Mouse (Mus musculus): ENCODE results near the gene Bbs9. TPM values are rescaled to one million over a fixed set of nuclear protein-coding genes. Genes with fewer than 3 reads are reported as not detected.
A peak's percentile ranks its signal among the peaks of the same experiment; 100 is the strongest.

Bbs9 gene
- polyA plus RNA-seq, 1 experiment from 2014 or later, result 20.1 TPM

DNA sequence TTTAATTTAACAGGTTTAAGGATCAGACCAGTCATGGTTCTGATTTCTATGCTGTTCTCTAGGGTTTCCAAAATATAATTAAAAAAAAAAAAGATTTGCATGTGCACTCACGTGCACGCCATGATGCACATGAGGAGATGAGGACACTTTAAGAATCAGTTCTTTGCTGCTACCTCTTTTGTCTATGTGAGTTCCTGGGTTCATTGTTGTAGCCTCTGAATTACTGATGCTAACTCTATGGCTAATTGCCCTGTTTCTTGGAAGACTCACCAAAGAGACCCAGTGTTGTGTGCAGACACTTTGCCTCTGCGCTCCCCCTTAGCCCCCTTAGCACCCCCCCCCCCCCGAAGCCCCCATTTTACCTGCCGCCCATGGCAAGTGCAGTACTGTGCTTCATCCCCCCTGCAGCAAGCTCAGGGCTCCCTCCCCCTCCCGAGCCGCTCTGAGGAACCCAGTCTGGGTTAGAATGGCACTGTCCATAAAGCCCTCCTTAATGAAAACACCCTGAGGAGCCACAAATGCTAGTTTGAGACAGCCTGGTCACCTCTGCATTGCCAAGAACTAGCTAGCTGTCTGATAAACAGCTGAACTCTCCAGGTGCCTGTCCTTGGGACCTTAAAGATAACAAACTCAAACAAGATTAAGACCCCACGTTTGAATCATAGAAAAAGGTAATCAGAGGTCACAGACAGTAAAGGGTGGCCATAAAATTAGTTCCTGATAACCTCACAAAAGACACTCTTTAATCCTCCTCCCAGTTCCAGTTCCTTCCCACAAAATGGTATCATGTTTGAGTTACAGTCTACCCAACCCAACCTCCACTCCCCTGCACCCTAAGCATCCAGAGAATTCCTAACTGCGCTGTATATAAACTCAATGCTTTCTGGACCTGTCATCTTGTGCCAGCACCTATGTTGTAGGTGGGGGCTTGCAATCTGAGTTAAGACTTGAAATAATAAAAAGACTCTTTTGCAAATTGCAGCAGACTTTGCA lies 69.1 kb downstream of the Bbs9 start:
- peaks cover 23% of the 10 kb centered on the region for H3K4me1 ChIP-seq
- H3K27me3 ChIP-seq, result no peaks in the 10 kb centered on the region
- no peak overlapping the region for H3K9ac ChIP-seq
- H3K4me3 ChIP-seq, result no peak overlapping the region
- H3K4me2 ChIP-seq, result no peak overlapping the region
- no peaks in the 10 kb centered on the region for H3K36me3 ChIP-seq (ENCODE audit: poor library complexity, severe bottlenecking)
- H3K9me3 ChIP-seq (replicated peaks), result no peaks in the 10 kb centered on the region
- H3K27ac ChIP-seq, result no peak overlapping the region
- 33% methylated on average over 8 of the region's 9 CpGs for WGBS
- peak; percentile 58; the same call in 1 of the 2 replicates for ATAC-seq

DNA sequence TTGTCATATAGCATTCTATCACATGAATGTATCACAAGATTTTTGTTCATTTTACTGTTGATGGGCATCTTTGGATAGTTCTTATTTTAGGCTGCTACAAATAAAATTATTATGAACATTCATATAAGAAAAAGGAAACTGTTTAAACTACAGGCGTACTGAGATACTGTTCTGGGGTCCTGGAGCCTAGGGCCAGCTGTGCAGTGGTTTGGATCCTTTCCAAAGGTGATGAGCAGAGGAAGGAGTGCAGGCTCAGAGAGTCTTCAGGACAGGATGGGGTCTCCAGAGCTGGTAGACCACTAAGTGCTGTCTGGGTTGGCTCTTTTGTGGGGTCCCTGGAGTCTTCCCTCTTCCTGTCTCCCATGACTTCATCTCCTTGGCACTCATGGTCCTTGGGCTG lies 75.8 kb downstream of the Bbs9 start:
- Histone ChIP-seq H3K9ac (no peak overlapping the region), H3K4me2 (no peak overlapping the region), H3K27me3 (no peaks in the 10 kb centered on the region), H3K36me3 (ENCODE audit: poor library complexity, severe bottlenecking) (no peaks in the 10 kb centered on the region), H3K27ac (no peak overlapping the region), H3K4me3 (no peak overlapping the region), H3K9me3 (replicated peaks) (no peaks in the 10 kb centered on the region), H3K4me1 (no peaks in the 10 kb centered on the region)
- ATAC-seq, result no peak
- WGBS, result 87% methylated on average over 1 of the region's 1 CpGs

DNA sequence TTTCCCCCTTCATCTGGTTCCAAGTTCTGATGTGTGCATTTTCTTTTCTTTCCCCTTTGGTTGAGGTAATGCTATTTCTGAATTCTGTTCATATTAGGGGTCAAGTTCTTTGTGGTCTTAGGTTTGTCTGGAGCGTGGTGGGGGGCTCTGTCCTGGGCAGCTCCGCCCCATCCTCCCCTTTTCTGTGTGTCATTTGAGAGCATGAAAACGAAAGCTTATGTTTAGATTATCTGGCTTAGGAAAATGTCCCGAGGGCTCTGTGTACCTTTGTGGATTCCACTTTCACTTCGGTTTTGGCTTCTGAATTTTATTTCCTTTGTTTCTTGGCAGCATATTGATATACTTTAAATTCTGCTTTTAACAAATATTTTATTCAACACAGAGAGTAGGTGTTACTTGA lies 80.6 kb downstream of the Bbs9 start:
- 80% methylated on average over 5 of the region's 5 CpGs for WGBS
- ATAC-seq, result no peak
- Histone ChIP-seq H3K9me3 (replicated peaks) (0 out of 2 replicates have a peak, but pooled peaks cover 5% of the 10 kb centered on the region), H3K4me2 (no peak overlapping the region), H3K27me3 (no peaks in the 10 kb centered on the region), H3K4me3 (no peak overlapping the region), H3K9ac (no peak overlapping the region), H3K36me3 (ENCODE audit: poor library complexity, severe bottlenecking) (no peaks in the 10 kb centered on the region), H3K4me1 (no peaks in the 10 kb centered on the region), H3K27ac (no peak overlapping the region)

DNA sequence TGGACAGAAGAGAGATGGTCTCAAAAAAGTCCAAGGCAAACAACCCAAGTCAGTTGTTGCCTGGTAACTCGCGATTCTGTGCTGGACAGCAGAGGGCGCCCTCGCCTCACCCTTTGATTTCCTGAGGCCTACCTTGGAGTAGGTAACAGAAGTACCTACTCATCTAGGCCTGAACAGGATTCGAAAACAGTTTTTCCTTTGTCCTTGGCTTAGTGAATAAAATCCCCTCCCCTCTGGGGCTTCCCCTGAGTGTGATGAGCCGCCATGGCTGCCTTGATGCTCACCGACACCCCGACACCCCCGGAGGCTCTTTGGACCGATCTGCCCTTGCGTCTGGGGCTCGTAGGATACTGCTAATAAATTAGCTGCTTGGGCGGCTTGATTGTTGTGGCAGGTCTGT lies 82.0 kb downstream of the Bbs9 start:
- no peak overlapping the region for H3K4me3 ChIP-seq
- 0 out of 2 replicates have a peak, but pooled peaks cover 5% of the 10 kb centered on the region for H3K9me3 ChIP-seq (replicated peaks)
- no peaks in the 10 kb centered on the region for H3K36me3 ChIP-seq (ENCODE audit: poor library complexity, severe bottlenecking)
- ATAC-seq, result 0 out of 2 replicates have a peak, but pooled peaks have one; percentile 36
- no peaks in the 10 kb centered on the region for H3K4me1 ChIP-seq
- 51% methylated on average over 13 of the region's 13 CpGs for WGBS
- no peak overlapping the region for H3K27ac ChIP-seq
- H3K9ac ChIP-seq, result no peak overlapping the region
- no peak overlapping the region for H3K4me2 ChIP-seq
- no peaks in the 10 kb centered on the region for H3K27me3 ChIP-seq

DNA sequence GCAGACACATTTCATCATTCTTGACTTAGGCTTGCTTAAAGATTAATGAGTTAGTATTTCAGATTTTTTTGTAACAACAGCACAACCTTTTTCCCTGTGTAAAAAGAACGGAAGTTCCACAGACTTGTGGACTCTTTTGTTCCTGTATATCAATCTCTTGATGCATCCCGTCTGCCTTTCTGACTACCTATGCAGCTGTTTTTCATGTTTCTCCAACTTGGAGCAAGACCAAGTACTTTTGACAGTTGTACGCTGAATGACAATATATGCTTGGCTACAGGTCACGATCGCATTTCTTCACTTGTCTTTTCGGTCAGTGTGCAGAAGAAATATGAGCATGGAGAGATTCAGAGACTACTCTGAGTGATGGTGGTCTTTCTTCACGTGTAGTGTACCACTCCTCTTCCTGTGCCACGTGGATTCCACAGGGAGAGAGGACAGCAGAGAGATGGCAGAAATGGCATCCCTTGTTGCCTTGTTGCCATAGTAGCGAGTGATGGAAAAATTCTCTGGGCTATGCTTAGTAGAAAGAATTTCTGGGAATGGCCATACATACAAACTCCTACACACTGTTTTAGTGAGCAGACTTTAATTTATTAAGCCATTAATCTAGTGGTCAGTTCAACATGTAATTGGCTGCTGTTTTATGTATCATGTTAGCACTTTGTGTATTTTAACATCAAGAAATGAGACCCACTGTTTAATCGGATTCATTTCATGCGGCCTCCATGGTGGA lies 88.3 kb downstream of the Bbs9 start:
- Histone ChIP-seq H3K4me3 (no peak overlapping the region), H3K27ac (no peak overlapping the region), H3K36me3 (ENCODE audit: poor library complexity, severe bottlenecking) (no peaks in the 10 kb centered on the region), H3K4me1 (no peaks in the 10 kb centered on the region), H3K9ac (no peak overlapping the region), H3K9me3 (replicated peaks) (0 out of 2 replicates have a peak, but pooled peaks cover 8% of the 10 kb centered on the region), H3K4me2 (no peak overlapping the region), H3K27me3 (no peaks in the 10 kb centered on the region)
- ATAC-seq, result no peak
- WGBS, result 91% methylated on average over 11 of the region's 11 CpGs

DNA sequence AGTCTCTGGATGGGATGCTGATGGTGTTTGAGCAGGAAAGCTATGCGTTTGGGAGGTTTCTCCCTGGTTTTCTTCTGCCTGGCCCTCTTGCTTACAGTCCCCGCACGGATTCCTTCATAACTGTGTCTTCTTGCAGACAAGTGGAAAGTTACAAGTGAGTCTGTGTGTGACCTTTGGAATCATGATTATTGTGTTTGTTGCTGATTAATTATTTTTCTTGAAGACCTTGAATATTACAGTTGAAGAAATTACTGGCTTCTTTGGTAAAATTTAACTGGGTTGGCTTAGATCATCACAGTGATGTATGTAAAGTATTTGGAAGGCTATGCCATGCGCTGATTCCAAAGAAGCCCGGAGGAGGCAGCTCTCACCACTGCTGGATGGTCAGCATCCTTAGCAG lies 92.2 kb downstream of the Bbs9 start:
- H3K4me1 ChIP-seq, result no peaks in the 10 kb centered on the region
- WGBS, result 95% methylated on average over 5 of the region's 5 CpGs
- ATAC-seq, result no peak
- no peak overlapping the region for H3K4me2 ChIP-seq
- no peaks in the 10 kb centered on the region for H3K36me3 ChIP-seq (ENCODE audit: poor library complexity, severe bottlenecking)
- H3K4me3 ChIP-seq, result no peak overlapping the region
- H3K9me3 ChIP-seq (replicated peaks), result 0 out of 2 replicates have a peak, but pooled peaks cover 4% of the 10 kb centered on the region
- no peaks in the 10 kb centered on the region for H3K27me3 ChIP-seq
- no peak overlapping the region for H3K9ac ChIP-seq
- no peak overlapping the region for H3K27ac ChIP-seq

DNA sequence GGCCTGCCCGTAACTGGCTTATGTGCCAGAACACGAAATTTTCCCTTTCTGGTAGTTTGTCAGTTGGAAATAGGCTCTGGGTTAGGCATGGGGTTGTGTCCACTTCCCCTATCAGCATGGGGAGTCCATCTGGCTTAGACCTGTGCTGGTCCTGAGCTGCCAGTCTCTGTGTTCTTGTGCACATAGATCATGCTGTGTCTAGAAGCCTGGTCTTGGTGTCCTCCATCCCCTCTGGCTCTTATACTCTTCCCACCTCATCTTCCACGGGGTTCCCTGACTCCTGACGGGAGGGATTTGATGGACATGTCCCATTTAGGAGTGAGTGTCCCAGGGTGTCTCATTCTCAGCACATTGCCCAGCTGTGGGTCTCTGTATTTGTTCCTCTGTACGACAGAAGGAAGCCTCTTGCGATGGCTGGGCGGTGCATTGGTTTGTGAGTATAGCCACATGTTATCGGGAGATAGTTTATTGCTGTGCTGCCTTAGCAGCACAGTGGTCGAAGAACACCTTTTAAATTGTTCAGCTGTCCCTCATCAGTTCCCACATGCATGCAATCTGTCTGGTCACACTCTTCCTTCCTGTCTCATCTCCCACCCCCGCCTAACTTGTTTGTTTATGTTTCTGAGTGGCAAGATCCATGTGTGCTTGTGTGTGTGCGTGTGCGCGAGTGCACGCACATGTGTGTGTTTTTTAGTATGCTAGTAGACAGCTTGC lies 101.1 kb downstream of the Bbs9 start:
- H3K27me3 ChIP-seq, result no peaks in the 10 kb centered on the region
- 0 out of 2 replicates have a peak, but pooled peaks cover 5% of the 10 kb centered on the region for H3K4me1 ChIP-seq
- no peaks in the 10 kb centered on the region for H3K9me3 ChIP-seq (replicated peaks)
- H3K9ac ChIP-seq, result no peak overlapping the region
- H3K4me2 ChIP-seq, result no peak overlapping the region
- no peak overlapping the region for H3K4me3 ChIP-seq
- ATAC-seq, result no peak
- H3K36me3 ChIP-seq (ENCODE audit: poor library complexity, severe bottlenecking), result no peaks in the 10 kb centered on the region
- no peak overlapping the region for H3K27ac ChIP-seq
- WGBS, result 90% methylated on average over 14 of the region's 14 CpGs

DNA sequence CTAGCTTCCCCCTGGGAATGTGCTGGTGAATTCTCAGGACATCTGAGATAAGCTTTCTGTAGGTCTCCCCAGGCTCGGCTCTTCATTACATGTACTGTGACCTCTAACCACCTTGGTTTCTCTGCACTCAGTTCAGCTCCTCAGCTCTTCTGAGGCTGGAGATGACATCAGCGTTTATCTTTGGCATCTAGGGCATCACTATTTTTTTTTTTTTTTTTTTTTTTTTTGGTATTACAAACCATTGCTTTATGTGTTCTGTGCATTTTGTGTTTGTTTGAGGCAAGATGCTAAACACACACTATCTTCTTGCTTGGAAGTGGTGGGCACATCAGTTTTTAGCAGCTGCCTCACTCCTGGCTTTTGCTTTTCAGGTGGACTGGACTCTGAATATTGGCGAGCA lies 102.8 kb downstream of the Bbs9 start:
- H3K36me3 ChIP-seq (ENCODE audit: poor library complexity, severe bottlenecking), result no peaks in the 10 kb centered on the region
- H3K27me3 ChIP-seq, result no peaks in the 10 kb centered on the region
- WGBS, result 84% methylated on average over 3 of the region's 3 CpGs
- no peaks in the 10 kb centered on the region for H3K9me3 ChIP-seq (replicated peaks)
- H3K27ac ChIP-seq, result no peak overlapping the region
- no peak for ATAC-seq
- H3K9ac ChIP-seq, result no peak overlapping the region
- no peak overlapping the region for H3K4me3 ChIP-seq
- no peak overlapping the region for H3K4me2 ChIP-seq
- H3K4me1 ChIP-seq, result 0 out of 2 replicates have a peak, but pooled peaks cover 5% of the 10 kb centered on the region

DNA sequence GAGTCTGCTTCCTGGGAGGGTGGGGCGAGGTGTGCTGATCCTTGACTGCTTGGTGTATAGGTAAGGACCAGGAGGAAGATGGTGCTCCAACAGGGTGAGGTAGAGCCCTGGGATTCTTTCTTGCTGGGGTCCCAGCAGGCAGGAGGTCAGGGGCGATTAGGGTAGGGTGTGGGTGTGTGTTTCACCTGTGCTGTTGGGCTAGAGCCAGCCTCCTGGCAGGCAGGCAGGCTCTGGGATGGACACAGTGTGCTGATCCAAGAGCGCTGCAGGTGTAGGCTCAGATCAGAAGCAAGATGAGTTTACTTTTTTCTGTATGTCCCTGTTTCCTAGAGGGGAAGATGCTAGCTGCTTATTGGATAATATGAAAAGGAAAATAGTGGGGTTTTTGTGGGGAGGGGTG lies 108.7 kb downstream of the Bbs9 start:
- H3K9me3 ChIP-seq (replicated peaks), result no peaks in the 10 kb centered on the region
- no peaks in the 10 kb centered on the region for H3K27me3 ChIP-seq
- H3K36me3 ChIP-seq (ENCODE audit: poor library complexity, severe bottlenecking), result no peaks in the 10 kb centered on the region
- H3K27ac ChIP-seq, result no peak overlapping the region
- no peak overlapping the region for H3K4me3 ChIP-seq
- no peak overlapping the region for H3K4me2 ChIP-seq
- H3K4me1 ChIP-seq, result 0 out of 2 replicates have a peak, but pooled peaks cover 5% of the 10 kb centered on the region
- 93% methylated on average over 3 of the region's 3 CpGs for WGBS
- H3K9ac ChIP-seq, result no peak overlapping the region
- ATAC-seq, result no peak

DNA sequence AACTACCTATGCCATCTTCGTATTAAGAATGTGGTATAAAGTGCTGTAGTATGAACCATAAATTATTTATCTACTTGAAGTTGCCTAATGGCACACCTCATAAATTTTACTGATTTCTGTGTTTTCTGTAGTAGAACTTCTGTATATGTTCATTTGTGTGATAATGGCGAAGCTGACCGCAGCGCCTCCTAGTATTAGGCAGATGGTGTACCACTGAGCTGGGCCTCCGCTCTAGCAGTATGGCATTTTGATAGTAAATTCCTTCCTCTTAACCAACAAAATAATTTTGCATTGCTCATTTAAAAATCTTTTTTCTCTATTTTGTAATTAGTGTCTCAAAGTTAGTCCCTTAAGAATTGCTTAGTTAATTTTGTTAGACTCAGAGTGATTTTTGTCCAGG lies 117.5 kb downstream of the Bbs9 start:
- Histone ChIP-seq H3K27me3 (no peaks in the 10 kb centered on the region), H3K36me3 (ENCODE audit: poor library complexity, severe bottlenecking) (no peaks in the 10 kb centered on the region), H3K9ac (no peak overlapping the region), H3K9me3 (replicated peaks) (no peaks in the 10 kb centered on the region), H3K4me1 (no peaks in the 10 kb centered on the region), H3K4me3 (no peak overlapping the region), H3K27ac (no peak overlapping the region), H3K4me2 (no peak overlapping the region)
- no peak for ATAC-seq
- WGBS, result 97% methylated on average over 5 of the region's 5 CpGs

DNA sequence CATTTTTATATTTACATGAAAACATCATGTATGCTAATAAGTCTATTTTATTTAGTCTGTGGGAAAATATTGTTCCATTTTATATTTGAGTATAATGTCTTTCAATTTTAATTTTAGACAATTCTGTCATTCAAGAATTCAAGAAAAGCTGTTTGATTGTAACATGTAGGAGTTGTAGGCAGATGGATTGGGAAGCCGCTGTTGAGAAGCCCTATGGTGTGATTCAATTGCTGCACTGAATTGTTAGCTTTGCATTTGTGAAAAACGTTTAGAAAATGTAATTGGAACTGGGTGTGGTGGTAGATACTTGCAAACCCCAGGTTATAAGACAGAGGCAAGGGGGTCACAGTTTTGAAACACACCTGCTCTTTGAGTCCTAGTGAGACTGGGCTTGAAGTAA lies 121.1 kb downstream of the Bbs9 start:
- H3K4me1 ChIP-seq, result no peaks in the 10 kb centered on the region
- no peaks in the 10 kb centered on the region for H3K36me3 ChIP-seq (ENCODE audit: poor library complexity, severe bottlenecking)
- 62% methylated on average over 2 of the region's 2 CpGs for WGBS
- no peak overlapping the region for H3K9ac ChIP-seq
- no peak overlapping the region for H3K4me2 ChIP-seq
- H3K27ac ChIP-seq, result no peak overlapping the region
- no peak overlapping the region for H3K4me3 ChIP-seq
- ATAC-seq, result no peak
- H3K9me3 ChIP-seq (replicated peaks), result no peaks in the 10 kb centered on the region
- H3K27me3 ChIP-seq, result no peaks in the 10 kb centered on the region

Measured in forebrain, embryonic 13.5 days (tissue).